Mouse (Mus musculus) midbrain, embryonic 15.5 days (tissue): ENCODE measurements around the gene Mfsd4b5. TPM values are rescaled to one million over a fixed set of nuclear protein-coding genes. Genes with fewer than 3 reads are reported as not detected.
"Not testable (repeated sequence)": the region's sequence is repeated elsewhere in the genome, so short reads cannot be mapped to it uniquely, and the experiment has no call there.

ENCODE experiments used
- ATAC-seq: fragments of 200-750 bp; cut with Nextera tagmentation; replicated peaks from 2 replicates; pipeline ENCODE4 v1.8.0; 2017; ENCODE audit warnings: moderate TSS enrichment
- H3K27ac ChIP-seq: fragments of 300-500 bp; sonication (generic); 2 replicates; pipeline ENCODE4 v1.5.1; 2015; ENCODE audit warnings: mild to moderate bottlenecking, inconsistent platforms
- H3K27me3 ChIP-seq: fragments of 300-500 bp; sonication (generic); replicated peaks from 2 replicates; pipeline ENCODE4 v1.6.1; 2015; ENCODE audit warnings: inconsistent platforms
- H3K36me3 ChIP-seq: fragments of 300-500 bp; sonication (generic); replicated peaks from 2 replicates; pipeline ENCODE4 v1.6.1; 2015; ENCODE audit warnings: inconsistent platforms
- H3K4me1 ChIP-seq: fragments of 300-500 bp; sonication (generic); 2 replicates; pipeline ENCODE4 v1.6.1; 2015; ENCODE audit warnings: inconsistent platforms
- H3K4me2 ChIP-seq: fragments of 300-500 bp; sonication (generic); 2 replicates; pipeline ENCODE4 v1.6.1; 2015; ENCODE audit warnings: inconsistent platforms, mild to moderate bottlenecking, moderate library complexity
- H3K4me3 ChIP-seq: fragments of 300-500 bp; sonication (generic); 2 replicates; pipeline ENCODE4 v1.5.1; 2015; ENCODE audit warnings: mild to moderate bottlenecking, inconsistent platforms
- H3K9ac ChIP-seq: fragments of 300-500 bp; sonication (generic); 2 replicates; pipeline ENCODE4 v1.6.1; 2015; ENCODE audit warnings: mild to moderate bottlenecking, inconsistent platforms
- H3K9me3 ChIP-seq: fragments of 300-500 bp; sonication (generic); 2 replicates; pipeline ENCODE4 v1.6.1; 2016; ENCODE audit warnings: inconsistent platforms
- WGBS: fragments of 180-500 bp; shearing (Covaris S2); methylation state at CpG from one replicate; pipeline ENCODE4 v1.1.7; 2015; ENCODE audit warnings: mixed read lengths; 5-methylcytosine and 5-hydroxymethylcytosine counted together
- polyA plus RNA-seq: library from polyadenylated mRNA; unstranded; fragments of >200 nt; fragmentation: Nextera tagmentation; extraction: Ambion mirVana; gene quantifications from 2 replicates; pipeline ENCODE4 v1.2.1, GENCODE M21; 2015

The Mfsd4b5 gene
- polyA plus RNA-seq, 1 experiment from 2014 or later, result not detected

DNA sequence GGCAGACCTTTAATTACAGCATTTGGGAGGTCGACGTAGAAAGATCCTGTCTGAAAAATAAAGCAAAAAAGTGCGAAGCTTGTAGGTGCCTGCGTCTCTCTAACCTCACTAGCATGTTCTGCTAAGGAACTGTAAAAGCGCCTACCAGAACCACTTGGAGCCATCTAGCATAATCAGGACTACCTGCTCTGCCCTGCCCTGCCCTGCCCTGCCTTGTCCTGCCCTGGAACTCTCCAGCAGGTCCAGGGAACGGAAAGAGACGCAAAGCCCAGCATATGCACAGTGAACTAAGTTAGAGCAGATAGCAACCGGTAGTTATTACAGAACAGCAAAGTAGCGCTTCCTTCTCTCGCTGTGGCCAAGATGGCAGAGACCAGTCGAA lies 26.0 kb downstream of the Mfsd4b5 start:
- Histone ChIP-seq H3K4me2 (peak overlapping the region; percentile 88), H3K36me3 (no peaks in the 10 kb centered on the region), H3K9ac (no peak overlapping the region), H3K27me3 (0 out of 2 replicates have a peak, but pooled peaks cover 13% of the 10 kb centered on the region), H3K27ac (no peak overlapping the region), H3K4me1 (peaks cover 4% of the 10 kb centered on the region; the same call in 1 of the 2 replicates), H3K9me3 (no peaks in the 10 kb centered on the region), H3K4me3 (peak overlapping the region; percentile 44)
- peak; percentile 73 for ATAC-seq
- WGBS, result 48% methylated on average over 11 of the region's 11 CpGs

DNA sequence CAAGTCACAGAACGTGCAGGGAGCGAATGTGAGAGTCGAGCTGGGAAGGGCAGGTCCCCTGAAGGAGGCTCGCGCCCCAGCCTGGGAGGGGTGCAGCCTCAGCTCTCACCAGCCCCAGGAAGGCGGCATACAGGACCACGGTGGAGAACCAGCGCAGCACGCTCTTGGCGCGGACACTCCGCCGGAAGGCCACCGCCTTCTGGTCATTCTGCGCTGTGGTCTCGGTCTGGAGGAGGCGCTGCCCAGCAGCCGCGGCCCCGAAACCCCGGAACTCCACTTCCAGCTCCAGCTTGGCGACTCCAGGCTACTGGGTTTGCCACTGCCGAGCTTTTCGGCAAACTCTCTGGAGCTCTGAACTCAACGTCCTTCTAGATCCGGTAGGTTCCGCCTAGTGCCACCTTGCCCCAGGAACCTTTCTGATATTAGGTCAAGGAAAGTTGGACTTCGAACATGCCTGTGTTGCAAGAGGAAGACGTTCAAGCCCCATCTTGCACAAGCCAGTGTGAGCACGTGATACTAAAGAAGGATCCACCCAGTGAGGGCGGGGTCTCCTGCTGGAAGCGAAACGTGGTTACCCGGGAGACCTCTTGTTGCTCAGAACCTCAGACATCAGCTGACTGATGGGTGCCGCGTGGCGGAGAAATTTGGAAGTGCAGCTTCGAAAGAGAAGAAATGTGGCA lies 26.5 kb downstream of the Mfsd4b5 start, which contains the start of gene Mfsd4b3:
Gene Mfsd4b3 (minus strand): TSS at position 393 of the 680 bp plus-strand sequence.
- Histone ChIP-seq H3K4me1 (peaks cover 4% of the 10 kb centered on the region; the same call in 1 of the 2 replicates), H3K4me2 (peak within 1 kb of the TSS; percentile 88), H3K27ac (no peak within 1 kb of the TSS), H3K4me3 (peak within 1 kb of the TSS; percentile 44), H3K36me3 (no peaks in the 10 kb centered on the region), H3K9ac (peak within 1 kb of the TSS; percentile 29), H3K27me3 (0 out of 2 replicates have a peak, but pooled peaks cover 13% of the 10 kb centered on the region), H3K9me3 (no peaks in the 10 kb centered on the region)
- WGBS, result under 1% methylated on average over 38 of the region's 38 CpGs
- peak; percentile 99 for ATAC-seq

- H3K4me1 ChIP-seq, result peaks cover 4% of the 10 kb centered on the region; the same call in 1 of the 2 replicates
- 0 out of 2 replicates have a peak, but pooled peaks cover 13% of the 10 kb centered on the region for H3K27me3 ChIP-seq
- WGBS, result 73% methylated on average over 4 of the region's 4 CpGs
- no peak overlapping the region for H3K4me2 ChIP-seq
- H3K9me3 ChIP-seq, result no peaks in the 10 kb centered on the region
- H3K36me3 ChIP-seq, result no peaks in the 10 kb centered on the region
- ATAC-seq, result no peak
- H3K27ac ChIP-seq, result no peak overlapping the region
- H3K9ac ChIP-seq, result no peak overlapping the region
- no peak overlapping the region for H3K4me3 ChIP-seq
These were observed 28.2 kb downstream of the Mfsd4b5 start for GRCm38 (mm10) chr10:39958266-39958665.

DNA sequence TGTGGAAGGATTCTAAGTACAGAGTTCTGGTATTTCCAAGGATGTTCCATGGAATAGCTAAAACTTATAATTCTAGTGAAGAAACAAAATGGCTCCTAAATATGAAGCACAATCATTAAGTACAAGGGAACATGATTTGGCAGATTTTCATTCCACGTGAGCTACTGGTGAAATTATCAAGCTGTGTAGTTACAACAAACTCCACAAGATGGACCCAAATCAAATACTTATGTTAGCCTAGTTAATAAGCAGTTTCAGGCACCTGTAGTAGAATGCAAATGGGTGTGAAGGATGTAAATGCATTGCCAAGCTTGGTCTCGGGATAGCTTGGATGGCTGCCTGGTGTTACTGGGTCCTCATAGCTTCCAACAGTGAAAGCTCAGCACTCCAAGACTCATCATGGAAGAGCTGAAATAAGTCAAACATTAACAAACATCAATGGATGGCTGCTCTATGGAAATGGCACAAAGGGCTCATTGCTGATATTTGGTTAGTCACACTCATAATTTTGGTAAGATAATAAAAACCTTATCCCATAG lies 30.0 kb downstream of the Mfsd4b5 start:
- Histone ChIP-seq H3K4me2 (no peak overlapping the region), H3K9me3 (no peaks in the 10 kb centered on the region), H3K27ac (no peak overlapping the region), H3K9ac (no peak overlapping the region), H3K4me3 (no peak overlapping the region), H3K36me3 (no peaks in the 10 kb centered on the region), H3K27me3 (0 out of 2 replicates have a peak, but pooled peaks cover 13% of the 10 kb centered on the region), H3K4me1 (peaks cover 4% of the 10 kb centered on the region; the same call in 1 of the 2 replicates)
- WGBS, result 69% methylated on average over 2 of the region's 2 CpGs
- no peak for ATAC-seq

GRCm38 (mm10) chr10:39955163-39955562 lies 31.3 kb downstream of the Mfsd4b5 start:
- no peak overlapping the region for H3K9ac ChIP-seq
- H3K9me3 ChIP-seq, result no peaks in the 10 kb centered on the region
- WGBS, result 85% methylated on average over 2 of the region's 2 CpGs
- H3K4me1 ChIP-seq, result no peaks in the 10 kb centered on the region
- no peak overlapping the region for H3K4me3 ChIP-seq
- no peak overlapping the region for H3K27ac ChIP-seq
- no peak for ATAC-seq
- 0 out of 2 replicates have a peak, but pooled peaks cover 13% of the 10 kb centered on the region for H3K27me3 ChIP-seq
- no peaks in the 10 kb centered on the region for H3K36me3 ChIP-seq
- H3K4me2 ChIP-seq, result no peak overlapping the region

- Histone ChIP-seq H3K4me3 (no peak overlapping the region), H3K9ac (no peak overlapping the region), H3K27me3 (no peaks in the 10 kb centered on the region), H3K36me3 (no peaks in the 10 kb centered on the region), H3K4me2 (no peak overlapping the region), H3K4me1 (no peaks in the 10 kb centered on the region), H3K27ac (no peak overlapping the region), H3K9me3 (no peaks in the 10 kb centered on the region)
- ATAC-seq, result no peak
- WGBS, result 50% methylated on average over 2 of the region's 2 CpGs
These were observed 37.0 kb downstream of the Mfsd4b5 start for GRCm38 (mm10) chr10:39949377-39949954.

DNA sequence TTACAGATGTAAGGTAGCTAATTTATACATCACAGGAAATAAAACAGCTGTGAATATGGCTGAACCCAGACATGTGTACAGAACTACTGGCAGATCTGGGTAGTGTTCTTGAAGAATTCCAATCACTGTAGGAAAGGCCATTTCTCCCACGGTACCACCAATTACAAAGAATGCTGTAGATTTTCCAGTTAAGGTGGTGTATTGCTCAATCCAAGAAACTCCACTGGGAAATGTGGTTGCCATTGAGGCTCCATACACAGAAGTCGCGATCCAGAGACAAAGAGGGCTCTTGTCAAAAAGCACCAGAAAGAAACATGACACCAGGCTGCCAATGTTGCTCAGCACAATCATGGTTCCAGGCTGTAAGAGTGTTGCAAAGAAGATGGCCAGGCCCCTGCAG lies 39.3 kb downstream of the Mfsd4b5 start:
- not testable (repeated sequence) for H3K9ac ChIP-seq, H3K4me2 ChIP-seq, H3K9me3 ChIP-seq, H3K36me3 ChIP-seq, H3K27me3 ChIP-seq, H3K27ac ChIP-seq, ATAC-seq, H3K4me1 ChIP-seq, H3K4me3 ChIP-seq
- 86% methylated on average over 3 of the region's 3 CpGs for WGBS

DNA sequence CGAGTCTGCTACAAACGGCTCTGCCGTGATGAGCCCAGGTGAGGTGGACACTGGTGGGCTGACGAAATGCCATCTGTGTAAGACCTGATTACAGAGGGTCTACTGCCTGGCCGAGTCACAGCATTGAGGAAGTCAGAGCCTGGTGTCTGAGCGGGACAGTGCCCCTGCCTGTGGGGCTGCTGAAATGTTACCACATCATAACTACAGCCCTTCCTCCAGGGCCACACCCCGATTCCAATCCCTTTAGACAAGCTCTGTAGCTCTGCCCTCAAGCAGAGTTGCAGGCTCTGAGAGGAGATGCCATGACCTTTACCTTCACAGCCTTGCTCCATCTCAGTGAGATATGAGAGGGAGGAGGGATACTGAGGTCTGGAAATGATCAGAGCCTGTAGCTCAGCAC lies 49.9 kb downstream of the Mfsd4b5 start:
- no peak overlapping the region for H3K9ac ChIP-seq
- no peaks in the 10 kb centered on the region for H3K36me3 ChIP-seq
- H3K4me1 ChIP-seq, result no peaks in the 10 kb centered on the region
- H3K9me3 ChIP-seq, result no peaks in the 10 kb centered on the region
- H3K4me2 ChIP-seq, result no peak overlapping the region
- WGBS, result 82% methylated on average over 7 of the region's 7 CpGs
- H3K27ac ChIP-seq, result no peak overlapping the region
- ATAC-seq, result no peak
- no peak overlapping the region for H3K4me3 ChIP-seq
- no peaks in the 10 kb centered on the region for H3K27me3 ChIP-seq

GRCm38 (mm10) chr10:39926616-39927139 lies 59.8 kb downstream of the Mfsd4b5 start, which contains the start of gene Mfsd4b2:
Gene Mfsd4b2 (minus strand): TSS chr10:39926923.
- H3K4me3 ChIP-seq, result peak within 1 kb of the TSS; percentile 38
- H3K4me1 ChIP-seq, result no peaks in the 10 kb centered on the region; the same call in 1 of the 2 replicates
- WGBS, result 2% methylated on average over 41 of the region's 41 CpGs
- H3K9ac ChIP-seq, result peak within 1 kb of the TSS; percentile 20; the same call in 1 of the 2 replicates
- no peaks in the 10 kb centered on the region for H3K36me3 ChIP-seq
- peak; percentile 82 for ATAC-seq
- peaks cover 12% of the 10 kb centered on the region for H3K27me3 ChIP-seq
- H3K27ac ChIP-seq, result no peak within 1 kb of the TSS
- no peaks in the 10 kb centered on the region for H3K9me3 ChIP-seq
- H3K4me2 ChIP-seq, result peak within 1 kb of the TSS; percentile 71

GRCm38 (mm10) chr10:39924556-39924955 lies 61.9 kb downstream of the Mfsd4b5 start:
- not testable (repeated sequence) for H3K36me3 ChIP-seq, H3K27ac ChIP-seq, H3K4me2 ChIP-seq, H3K4me1 ChIP-seq, H3K9ac ChIP-seq, H3K4me3 ChIP-seq, H3K9me3 ChIP-seq, ATAC-seq
- peaks cover 12% of the 10 kb centered on the region for H3K27me3 ChIP-seq
- 78% methylated on average over 8 of the region's 8 CpGs for WGBS

DNA sequence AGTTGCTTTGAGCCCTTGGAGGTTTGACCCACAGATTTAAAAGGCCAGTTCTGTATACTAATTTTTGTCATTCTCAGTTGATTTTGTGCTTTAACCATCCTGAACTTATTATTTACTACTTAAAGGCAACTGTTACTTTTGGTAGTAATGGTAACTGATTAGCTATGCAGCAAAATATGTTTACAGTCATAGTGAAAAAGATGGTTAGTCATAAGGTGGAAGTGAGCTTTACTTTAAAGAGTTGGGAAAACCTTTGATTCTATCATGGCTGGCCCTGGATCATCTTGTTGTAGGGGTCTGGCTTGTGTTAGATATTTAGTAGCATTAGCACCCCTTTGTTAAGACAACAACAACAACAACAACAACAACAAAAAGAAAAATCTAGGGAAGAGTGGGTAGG lies 73.8 kb downstream of the Mfsd4b5 start:
- Histone ChIP-seq H3K27ac (no peak overlapping the region), H3K4me2 (no peak overlapping the region), H3K27me3 (no peaks in the 10 kb centered on the region), H3K4me3 (no peak overlapping the region), H3K4me1 (no peaks in the 10 kb centered on the region), H3K36me3 (no peaks in the 10 kb centered on the region), H3K9ac (no peak overlapping the region), H3K9me3 (no peaks in the 10 kb centered on the region)
- ATAC-seq, result no peak

- ATAC-seq, result no peak
- Histone ChIP-seq H3K36me3 (no peaks in the 10 kb centered on the region), H3K4me2 (no peak overlapping the region), H3K4me1 (no peaks in the 10 kb centered on the region), H3K27ac (no peak overlapping the region), H3K9ac (no peak overlapping the region), H3K27me3 (no peaks in the 10 kb centered on the region), H3K4me3 (no peak overlapping the region), H3K9me3 (no peaks in the 10 kb centered on the region)
- WGBS, result 76% methylated on average over 13 of the region's 13 CpGs
These were observed 77.5 kb downstream of the Mfsd4b5 start for GRCm38 (mm10) chr10:39908768-39909441.
